Mouse (Mus musculus) monocyte, adult 2 months (primary cell): ENCODE data around the gene Cdh4.

Source experiments
- DNase-seq, 2 experiments: peaks; one replicate each; pipeline ENCODE4 v3.0.0; 2022; ENCODE audit warnings: low spot score in 2 of 2, low read depth in 1 of 2

Gene Cdh4

DNA sequence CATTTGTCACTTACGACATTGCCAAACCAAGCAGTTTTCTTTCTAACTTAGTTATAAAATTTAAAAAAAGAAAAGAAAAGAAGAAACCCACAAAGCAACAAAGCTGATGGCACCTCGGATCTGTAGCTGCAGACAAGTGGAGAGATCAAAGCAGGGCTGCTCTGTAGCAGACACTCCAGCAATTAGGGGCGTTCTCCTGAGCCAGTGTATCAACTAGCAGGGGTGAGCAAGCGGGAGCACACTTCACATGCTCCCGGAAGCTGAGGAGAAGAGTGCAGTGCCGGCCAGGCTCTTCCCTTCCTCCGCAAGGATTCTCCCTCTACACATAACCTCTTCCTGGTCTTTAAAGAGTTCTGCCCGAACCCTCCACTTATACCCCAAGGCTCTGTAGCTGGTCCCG is 220.5 kb downstream of the Cdh4 start:
- no peak for DNase-seq

DNA sequence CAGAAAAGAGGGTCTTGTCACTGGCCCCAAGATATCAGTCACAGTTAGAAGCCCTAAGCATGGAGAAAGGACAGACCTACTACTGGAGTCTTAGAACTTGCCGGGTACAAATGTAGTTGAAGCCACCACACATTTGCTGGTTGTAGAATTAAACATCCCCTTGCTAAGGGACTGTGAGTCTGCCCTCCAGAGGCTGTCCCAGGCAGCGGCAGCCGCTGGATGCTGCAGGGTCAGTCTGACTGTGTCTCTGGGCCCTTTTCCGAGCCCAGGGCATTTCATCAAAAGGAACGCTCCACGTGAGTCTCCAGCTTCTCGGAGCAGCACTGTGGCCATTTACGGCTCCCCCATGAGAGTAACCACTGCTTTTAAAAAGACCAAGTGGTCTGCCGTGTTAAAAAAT is 221.4 kb downstream of the Cdh4 start:
- no peak for DNase-seq

- DNase-seq = no peak
Measured at GRCm38 (mm10) chr2:179664171-179664608, 222.0 kb downstream of the Cdh4 start.

DNA sequence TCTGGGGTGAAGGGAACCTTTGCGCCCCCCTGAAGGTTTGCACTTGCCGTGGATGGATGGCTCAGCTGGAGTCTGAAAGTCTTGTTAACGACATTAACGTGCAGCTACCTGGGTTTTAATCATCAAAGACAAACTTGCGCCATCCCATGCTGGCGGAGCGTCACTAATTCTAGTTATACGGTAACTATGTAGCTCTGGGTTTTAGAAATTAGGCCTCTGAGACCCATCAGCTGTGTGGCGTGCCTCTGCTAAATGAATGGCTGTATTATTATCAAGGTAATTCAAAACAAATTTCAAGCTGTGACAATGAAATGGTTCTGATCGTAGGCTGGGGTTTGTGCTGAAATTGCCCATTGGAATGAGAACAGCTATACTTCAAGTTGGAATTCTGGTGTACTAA is 228.5 kb downstream of the Cdh4 start:
- no peak for DNase-seq

GRCm38 (mm10) chr2:179679866-179680265 is 237.6 kb downstream of the Cdh4 start:
- no peak for DNase-seq

GRCm38 (mm10) chr2:179681386-179681785 is 239.2 kb downstream of the Cdh4 start:
- no peak for DNase-seq

DNA sequence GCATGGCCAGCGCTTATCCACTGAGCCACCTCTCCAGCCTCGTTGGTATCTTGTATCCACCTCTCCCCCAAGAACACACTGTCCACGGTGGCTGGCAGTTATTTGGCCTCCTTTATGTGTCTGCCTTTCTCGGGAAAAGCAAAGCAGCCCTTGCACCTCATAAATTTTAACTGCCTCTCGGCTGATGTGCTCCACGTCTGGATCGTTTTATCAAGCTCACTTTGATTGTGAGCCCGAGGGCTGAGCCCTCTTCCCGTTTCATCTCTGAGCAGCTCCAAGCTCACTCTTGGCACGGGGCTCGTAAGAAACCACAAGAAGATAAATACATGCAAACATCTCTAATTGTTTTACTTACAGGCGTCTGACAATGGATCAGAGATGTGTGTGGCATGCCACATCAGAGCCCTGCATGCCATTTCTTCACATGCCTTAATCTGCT is 245.0 kb downstream of the Cdh4 start:
- no peak for DNase-seq

GRCm38 (mm10) chr2:179688976-179689375 is 246.7 kb downstream of the Cdh4 start:
- no peak for DNase-seq

DNA sequence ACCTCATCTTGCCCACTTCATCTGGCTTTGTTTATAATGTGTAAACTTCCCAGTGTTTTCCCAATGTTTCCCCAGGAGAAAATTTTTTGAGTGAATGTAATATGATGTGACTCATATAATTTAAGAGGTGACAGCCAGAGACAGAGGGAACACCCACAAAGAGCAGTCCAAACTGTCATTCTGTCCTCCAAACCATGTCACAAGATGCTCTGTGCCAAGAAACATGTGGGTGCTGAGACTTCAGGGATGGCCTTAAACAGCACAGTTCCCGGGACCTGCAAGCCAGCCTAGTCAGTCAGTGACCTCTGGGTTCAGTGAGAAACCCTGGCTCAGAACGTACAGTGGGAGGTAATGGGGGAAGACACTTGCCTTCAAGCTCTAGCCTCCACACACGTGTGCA is 247.5 kb downstream of the Cdh4 start:
- no peak for DNase-seq

- DNase-seq = no peak
Measured at GRCm38 (mm10) chr2:179690571-179690970, 248.3 kb downstream of the Cdh4 start.

GRCm38 (mm10) chr2:179694936-179695335 is 252.7 kb downstream of the Cdh4 start:
- DNase-seq = no peak

DNA sequence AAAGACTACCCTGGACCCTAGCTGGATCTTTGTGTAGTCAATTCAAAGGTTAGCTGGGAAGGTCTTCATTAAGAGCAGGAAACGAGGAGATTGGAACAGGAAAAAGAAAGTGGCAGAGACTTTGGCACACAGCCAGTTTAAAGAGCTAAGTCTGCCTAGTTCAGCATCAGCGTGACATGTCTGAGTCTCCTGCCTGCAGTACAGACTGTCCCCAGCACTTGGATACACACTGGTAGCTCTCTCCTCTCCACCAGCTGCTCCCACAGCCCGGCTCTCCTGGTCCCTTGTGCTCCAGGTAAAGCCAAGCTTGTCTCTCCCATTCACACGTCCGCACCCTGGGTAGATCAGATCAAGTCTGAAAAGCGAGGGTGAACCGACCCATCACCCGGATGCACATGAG is 255.4 kb downstream of the Cdh4 start:
- no peak for DNase-seq

GRCm38 (mm10) chr2:179698196-179698985 is 256.2 kb downstream of the Cdh4 start:
- no peak for DNase-seq

DNA sequence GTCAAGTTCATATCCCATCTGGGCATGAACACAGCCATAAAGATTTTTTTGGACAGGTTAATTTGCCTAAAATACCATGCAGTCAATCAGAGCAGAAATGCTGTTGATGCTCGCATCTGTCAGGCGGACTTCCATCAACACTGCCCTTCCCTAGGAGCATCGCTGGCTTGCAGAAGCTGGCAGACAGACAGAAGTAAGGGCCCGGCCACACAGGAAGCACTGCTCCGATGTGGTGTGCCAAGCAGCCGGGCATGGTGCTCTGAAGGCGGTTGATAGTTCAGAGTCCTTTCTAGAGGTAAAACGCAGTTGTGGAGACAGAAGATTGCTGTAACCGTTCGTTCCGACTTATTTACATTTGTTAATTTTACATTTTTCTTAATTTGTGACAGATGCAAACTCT is 262.8 kb downstream of the Cdh4 start:
- DNase-seq = no peak

DNA sequence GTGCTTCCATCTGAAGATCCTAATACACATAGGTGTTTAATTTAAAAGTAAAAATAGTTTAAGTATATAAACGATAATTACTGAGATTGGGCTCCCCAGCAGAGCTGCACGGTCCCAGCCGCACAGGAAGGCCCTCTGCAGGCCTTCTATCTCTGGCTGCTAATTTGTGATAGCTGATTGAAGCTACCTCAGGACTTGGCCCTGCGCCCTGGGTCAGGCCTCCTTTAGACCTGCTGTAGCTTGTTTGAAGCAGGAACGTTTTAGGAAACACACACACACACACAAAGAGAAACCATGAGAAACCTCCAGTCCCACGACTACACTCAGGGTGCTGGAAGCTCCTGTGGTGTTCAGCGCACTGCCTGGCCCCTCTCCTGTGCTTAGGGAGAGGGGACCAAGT is 263.2 kb downstream of the Cdh4 start:
- no peak for DNase-seq

GRCm38 (mm10) chr2:179706616-179707015 is 264.4 kb downstream of the Cdh4 start:
- DNase-seq = no peak

GRCm38 (mm10) chr2:179709111-179709510 is 266.9 kb downstream of the Cdh4 start:
- no peak for DNase-seq

DNA sequence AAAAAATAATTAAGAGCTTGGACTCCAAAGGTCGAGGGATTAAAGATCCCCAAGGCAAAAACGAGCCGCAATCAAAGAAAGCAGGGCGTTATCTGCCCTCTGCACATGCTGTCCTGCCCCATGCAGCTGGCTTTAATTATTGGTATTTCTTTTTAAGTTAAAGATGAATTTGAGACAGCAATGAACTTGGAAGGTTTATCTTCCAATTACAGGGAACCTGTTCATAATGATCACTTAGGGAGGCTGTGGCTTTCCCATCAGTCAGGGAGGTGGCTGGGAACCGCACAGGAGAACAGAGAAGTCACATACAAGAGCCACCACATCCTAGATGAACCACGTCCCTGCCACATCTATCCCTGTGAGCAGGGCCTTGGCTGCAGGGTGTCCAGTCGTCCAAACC is 270.5 kb downstream of the Cdh4 start:
- DNase-seq = no peak

GRCm38 (mm10) chr2:179713326-179713725 is 271.1 kb downstream of the Cdh4 start:
- no peak for DNase-seq

DNA sequence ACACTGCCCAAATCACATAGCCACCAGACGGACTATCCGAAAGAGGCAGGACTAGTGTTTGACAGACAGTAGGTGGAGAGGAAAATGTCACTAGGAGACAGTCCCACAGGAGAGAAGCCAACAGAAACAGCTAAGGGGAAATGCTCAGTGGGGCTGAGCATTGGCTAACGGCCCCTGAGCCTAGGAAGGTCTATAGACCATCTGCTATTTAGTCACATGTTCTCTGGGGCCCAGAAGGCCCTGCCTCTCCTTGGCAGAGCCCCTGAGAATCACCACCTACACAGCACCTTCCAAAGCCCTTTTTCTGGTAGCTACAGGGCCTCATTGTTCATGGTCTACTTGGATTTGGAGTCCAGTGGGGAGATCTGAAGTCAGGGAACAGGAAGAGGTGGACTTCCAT is 271.9 kb downstream of the Cdh4 start:
- no peak for DNase-seq

DNA sequence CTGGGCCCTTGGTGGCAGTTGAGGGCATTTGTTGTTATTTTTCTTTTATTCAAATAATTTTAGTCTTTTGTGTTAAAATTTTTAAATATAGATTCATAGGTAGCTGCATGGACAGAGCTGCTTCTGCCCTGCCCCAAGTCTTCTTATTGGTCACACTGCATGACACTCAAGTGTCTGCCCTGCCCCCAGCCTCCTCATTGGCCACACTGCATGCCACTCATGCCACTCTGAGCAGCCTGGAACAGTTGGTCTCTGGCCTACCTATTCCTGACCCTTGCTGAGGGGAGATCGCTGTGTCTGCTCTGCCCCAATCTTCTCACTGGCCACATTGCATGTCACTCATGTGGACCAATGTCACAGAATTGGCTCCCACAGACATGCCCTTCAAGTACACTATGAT is 273.1 kb downstream of the Cdh4 start:
- no peak for DNase-seq

- no peak for DNase-seq
Measured at GRCm38 (mm10) chr2:179720366-179720765, 278.1 kb downstream of the Cdh4 start.
